Mouse (Mus musculus) embryonic fibroblast, embryonic 13.5 days (primary cell): ENCODE measurements at regions not wholly inside any gene's neighbourhood (a gene's known extent, or its start where the extent isn't known, plus 50 kb on each side); places are given as distances from the start of the nearest gene placed in this dataset.

Source experiments
- CTCF ChIP-seq: IDR thresholded peaks from 2 replicates; pipeline ENCODE4 v1.5.1; 2011; ENCODE audit warnings: mild to moderate bottlenecking, control low read depth, low read length, moderate library complexity, borderline replicate concordance; ENCODE audit not compliant: insufficient read depth
- POLR2A ChIP-seq: IDR thresholded peaks from 2 replicates; pipeline ENCODE4 v1.6.1; 2011; ENCODE audit warnings: low read depth, mild to moderate bottlenecking, control low read depth, low read length, moderate library complexity

DNA sequence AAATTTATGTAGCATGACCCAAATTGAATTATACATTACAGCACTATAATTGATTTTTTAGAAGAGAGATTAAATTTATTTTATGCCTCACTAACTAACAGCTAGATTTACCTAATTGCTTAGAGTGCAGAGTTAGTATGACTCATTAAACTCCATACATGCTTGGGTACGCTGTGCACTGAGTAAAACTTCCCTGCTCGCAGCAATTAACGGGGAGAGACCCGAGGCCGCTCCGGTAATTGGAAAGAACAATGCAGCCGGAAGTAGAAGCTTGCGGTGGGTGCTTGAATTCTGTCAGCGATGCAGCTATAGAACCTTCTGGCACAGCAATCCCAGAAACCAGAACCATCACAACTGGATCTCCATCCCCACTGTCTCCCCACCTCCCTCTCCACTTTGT is 261.8 kb downstream of the Tle3 start:
- TF ChIP-seq POLR2A (no peak), CTCF (no peak)
